Mouse (Mus musculus) MEL (cell line): ENCODE data around the gene Ubtfl1. TPM values are rescaled to one million over a fixed set of nuclear protein-coding genes. Genes with fewer than 3 reads are reported as not detected.

Experiments used
- DNase-seq: peaks from one replicate; pipeline ENCODE4 v3.0.0; 2011; ENCODE audit warnings: low read depth, low spot score
- H3K27ac ChIP-seq: 2 replicates; pipeline ENCODE4 v1.5.1; 2012; ENCODE audit warnings: low read depth, mild to moderate bottlenecking, control low read depth, low read length, moderate library complexity; ENCODE audit not compliant: control insufficient read depth
- H3K27me3 ChIP-seq, 2 experiments: fragments of 150-350 bp in 1 of 2; sonication (generic) in 1 of 2; 2 replicates each; pipeline ENCODE4 v1.6.1; 2012; ENCODE audit warnings: low read length in 2 of 2, mild to moderate bottlenecking in 2 of 2, improper control_type of control experiment in 1 of 2, moderate library complexity in 1 of 2; ENCODE audit not compliant: insufficient read depth in 2 of 2, control insufficient read depth in 1 of 2
- H3K36me3 ChIP-seq, 2 experiments: 2 replicates each; pipeline ENCODE4 v1.6.1; 2012 to 2014; ENCODE audit warnings: low read length in 2 of 2, improper control_type of control experiment in 1 of 2, inconsistent platforms in 1 of 2, mild to moderate bottlenecking in 1 of 2; ENCODE audit not compliant: insufficient read depth in 2 of 2, control insufficient read depth in 1 of 2
- H3K4me1 ChIP-seq, 2 experiments: fragments of 150-350 bp in 1 of 2; sonication (generic) in 1 of 2; 2 replicates each; pipeline ENCODE4 v1.6.1; 2012; ENCODE audit warnings: low read length in 2 of 2, improper control_type of control experiment in 1 of 2, mild to moderate bottlenecking in 1 of 2; ENCODE audit not compliant: insufficient read depth in 2 of 2, control insufficient read depth in 1 of 2
- H3K4me3 ChIP-seq, 2 experiments: fragments of 150-350 bp in 1 of 2; sonication (generic) in 1 of 2; 2 replicates each; pipeline ENCODE4 v1.5.1; 2012; ENCODE audit warnings: low read depth in 2 of 2, low read length in 2 of 2, mild to moderate bottlenecking in 2 of 2, moderate library complexity in 2 of 2, control low read depth in 1 of 2, improper control_type of control experiment in 1 of 2; ENCODE audit not compliant: control insufficient read depth in 1 of 2, insufficient read depth in 1 of 2
- H3K79me2 ChIP-seq: 2 replicates; pipeline ENCODE4 v1.6.1; 2012; ENCODE audit warnings: mild to moderate bottlenecking, low read length, moderate library complexity; ENCODE audit not compliant: control insufficient read depth, poor library complexity, insufficient read depth
- H3K9ac ChIP-seq: 2 replicates; pipeline ENCODE4 v1.6.1; 2012; ENCODE audit warnings: low read depth, mild to moderate bottlenecking, control low read depth, low read length, moderate library complexity; ENCODE audit not compliant: control insufficient read depth, poor library complexity, severe bottlenecking
- H3K9me3 ChIP-seq: fragments of 150-350 bp; sonication (generic); replicated peaks from 2 replicates; pipeline ENCODE4 v1.6.1; 2012; ENCODE audit warnings: mild to moderate bottlenecking, low read length, improper control_type of control experiment, moderate library complexity; ENCODE audit not compliant: insufficient read depth
- BHLHE40 ChIP-seq: IDR thresholded peaks from 2 replicates; pipeline ENCODE4 v1.6.1; 2012; ENCODE audit warnings: low read depth, mild to moderate bottlenecking, inconsistent platforms, low read length, improper control_type of control experiment, borderline replicate concordance
- CHD1 ChIP-seq: IDR thresholded peaks from 2 replicates; pipeline ENCODE4 v1.6.1; 2012; ENCODE audit warnings: low read depth, mild to moderate bottlenecking, inconsistent platforms, low read length, improper control_type of control experiment
- CHD2 ChIP-seq: IDR thresholded peaks from 2 replicates; pipeline ENCODE4 v1.6.1; 2011; ENCODE audit warnings: low read length, improper control_type of control experiment
- E2F4 ChIP-seq: IDR thresholded peaks from 2 replicates; pipeline ENCODE4 v1.6.1; 2011; ENCODE audit warnings: low read depth, low read length, improper control_type of control experiment, borderline replicate concordance
- KAT2A ChIP-seq: conservative IDR thresholded peaks from 2 replicates; pipeline ENCODE4 v1.6.1; 2012; ENCODE audit warnings: low read depth, low read length, improper control_type of control experiment, inconsistent platforms
- MAX ChIP-seq: IDR thresholded peaks from 2 replicates; pipeline ENCODE4 v1.6.1; 2011; ENCODE audit warnings: low read length, improper control_type of control experiment
- MXI1 ChIP-seq: IDR thresholded peaks from 2 replicates; pipeline ENCODE4 v1.6.1; 2011; ENCODE audit warnings: mild to moderate bottlenecking, low read depth, low read length, improper control_type of control experiment
- MYC ChIP-seq: IDR thresholded peaks from 2 replicates; pipeline ENCODE4 v1.6.1; 2011; ENCODE audit warnings: low read depth, mild to moderate bottlenecking, low read length, improper control_type of control experiment, moderate library complexity
- POLR2AphosphoS2 ChIP-seq: IDR thresholded peaks from 2 replicates; pipeline ENCODE4 v1.6.1; 2011; ENCODE audit warnings: low read length, improper control_type of control experiment
- POLR2AphosphoS5 ChIP-seq: IDR thresholded peaks from 2 replicates; pipeline ENCODE4 v1.6.1; 2012; ENCODE audit warnings: low read depth, borderline replicate concordance, mild to moderate bottlenecking, inconsistent platforms, low read length, moderate library complexity, mixed read lengths
- SMC3 ChIP-seq: IDR thresholded peaks from 2 replicates; pipeline ENCODE4 v1.6.1; 2011; ENCODE audit warnings: low read depth, low read length, improper control_type of control experiment
- TBP ChIP-seq: IDR thresholded peaks from 2 replicates; pipeline ENCODE4 v1.8.0; 2011; ENCODE audit warnings: low read depth, low read length, improper control_type of control experiment
- USF2 ChIP-seq, 2 experiments: IDR thresholded peaks; 2 replicates each; pipeline ENCODE4 v1.6.1; 2011 to 2012; ENCODE audit warnings: improper control_type of control experiment in 2 of 2, low read length in 2 of 2, borderline replicate concordance in 1 of 2, inconsistent platforms in 1 of 2, low read depth in 1 of 2, mild to moderate bottlenecking in 1 of 2; ENCODE audit not compliant: insufficient read depth in 1 of 2
- ZC3H11A ChIP-seq: IDR thresholded peaks from 2 replicates; pipeline ENCODE4 v1.6.1; 2012; ENCODE audit warnings: low read depth, mild to moderate bottlenecking, inconsistent platforms, low read length, improper control_type of control experiment
- polyA plus RNA-seq, 2 experiments: library from polyadenylated mRNA; stranded (reverse) in 1 of 2; unstranded in 1 of 2; fragments of >175 nt in 1 of 2; fragments of >200 nt in 1 of 2; gene quantifications; 2 replicates each; pipeline versions ENCODE4 v1.2.1 to v1.2.4; 2012; ENCODE audit warnings: low replicate concordance in 2 of 2, low read depth in 1 of 2; ENCODE audit not compliant: insufficient read length in 2 of 2, insufficient read depth in 1 of 2, missing spikeins in 1 of 2
- total RNA-seq: library from RNA; depleted of rRNA; stranded (reverse); fragments of 300-350 nt; gene quantifications from 2 replicates; pipeline ENCODE4 v1.2.3, GENCODE M21; 2012; rRNA removed

Gene Ubtfl1
- total and polyA plus RNA-seq, 3 experiments: not detected

- Histone ChIP-seq H3K27me3 (no peaks in the 10 kb centered on the region), H3K9me3 (no peaks in the 10 kb centered on the region), H3K79me2 (no peaks in the 10 kb centered on the region), H3K27ac (no peak within 1 kb of the TSS), H3K4me1 (no peaks in the 10 kb centered on the region), H3K4me3 (no peak within 1 kb of the TSS), H3K36me3 (no peaks in the 10 kb centered on the region), H3K9ac (no peak within 1 kb of the TSS)
- no peak for TF ChIP-seq E2F4
- no peak for TF ChIP-seq POLR2AphosphoS2
- no peak for TF ChIP-seq SMC3
- no peak for TF ChIP-seq KAT2A
- no peak for TF ChIP-seq MAX
- no peak for DNase-seq
These were observed 26.1 kb downstream of the Ubtfl1 start, which contains the start of gene Mbd3l2 for GRCm38 (mm10) chr9:18430354-18430753. TSS of gene Mbd3l2 (plus strand) at chr9:18430654.

GRCm38 (mm10) chr9:18431687-18432086 lies 27.5 kb downstream of the Ubtfl1 start:
- H3K27me3 ChIP-seq: no peaks in the 10 kb centered on the region
- no peak for DNase-seq
- H3K36me3 ChIP-seq: no peaks in the 10 kb centered on the region
- no peak overlapping the region for H3K27ac ChIP-seq
- H3K9ac ChIP-seq: no peak overlapping the region
- H3K79me2 ChIP-seq: no peaks in the 10 kb centered on the region
- no peaks in the 10 kb centered on the region for H3K4me1 ChIP-seq
- H3K9me3 ChIP-seq: no peaks in the 10 kb centered on the region
- TF ChIP-seq TBP (no peak), MYC (no peak), CHD1 (no peak), CHD2 (no peak), BHLHE40 (no peak), ZC3H11A (no peak)
- TF ChIP-seq, all 39 proteins: peak for 0
- H3K4me3 ChIP-seq: no peak overlapping the region

- Histone ChIP-seq H3K9ac (no peak overlapping the region), H3K36me3 (no peaks in the 10 kb centered on the region), H3K79me2 (no peaks in the 10 kb centered on the region), H3K27me3 (no peaks in the 10 kb centered on the region), H3K4me3 (no peak overlapping the region), H3K9me3 (no peaks in the 10 kb centered on the region), H3K4me1 (no peaks in the 10 kb centered on the region), H3K27ac (no peak overlapping the region)
- TF ChIP-seq POLR2AphosphoS5 (no peak), MXI1 (no peak), USF2 (IDR thresholded peaks at IDR 0.05; ENCODE audit: borderline replicate concordance in 1 of 2, insufficient read depth in 1 of 2, low read depth in 1 of 2, low read length in 2 of 2) (0 out of 4 replicates have a peak, but pooled peaks of 1 of the 2 experiments have one; percentile 21)
- DNase-seq: no peak
These were observed 52.3 kb downstream of the Ubtfl1 start for GRCm38 (mm10) chr9:18456520-18456919.

Other genes with a start within 250 kb of the Ubtfl1 start
- 247 and 299 TPM in 2 replicates for gene Chordc1, start 112.3 kb upstream of the Ubtfl1 start, total RNA-seq
- 100 to 1,000 TPM; 207 to 287 TPM for gene Chordc1, start 112.3 kb upstream of the Ubtfl1 start, polyA plus RNA-seq
- gene Naalad2, start 1.4 kb upstream of the Ubtfl1 start, total RNA-seq: 0.04 TPM in 1 of 2 replicates, not detected in the other
- gene Naalad2, start 1.4 kb upstream of the Ubtfl1 start, polyA plus RNA-seq: under 1 TPM in 1 of 2 experiments, not detected in 1; 0.06 TPM
- gene Mbd3l2, start 26.2 kb downstream of the Ubtfl1 start, total RNA-seq: not detected in 2 replicates
- not detected for gene Mbd3l2, start 26.2 kb downstream of the Ubtfl1 start, polyA plus RNA-seq
- not detected in 2 replicates for gene Zfp558, start 73.8 kb downstream of the Ubtfl1 start, total RNA-seq
- not detected for gene Zfp558, start 73.8 kb downstream of the Ubtfl1 start, polyA plus RNA-seq
- gene Mbd3l1, start 73.9 kb downstream of the Ubtfl1 start, total RNA-seq: not detected in 2 replicates
- not detected for gene Mbd3l1, start 73.9 kb downstream of the Ubtfl1 start, polyA plus RNA-seq